Mouse (Mus musculus) adrenal gland, adult 8-10 months (tissue): Measurements from ENCODE around the gene Myo1g. TPM values are rescaled to one million over a fixed set of nuclear protein-coding genes. Genes with fewer than 3 reads are reported as not detected.

Experiments used
- microRNA-seq, 2 experiments: library from miRNA; unstranded; fragments of <30 nt; microRNA quantifications; one replicate each; pipeline ENCODE4 v1.2.0; 2022
- total RNA-seq, 4 experiments: library from RNA; stranded (reverse); gene quantifications; 2 replicates each; pipeline ENCODE4 v1.2.4; 2022

The Myo1g gene
- total RNA-seq, 4 experiments from 2014 or later: 2.1 to 4.8 (median 3.4) TPM

Small RNA genes lying within 50 kb of the gene (microRNA-seq; reads per million reads assigned to microRNA genes)
- gene Gm22123: 0 to 0.18 reads per million in 2 experiments

Other genes with a start within 250 kb of the Myo1g start
- 100 to 1,000 TPM; 116 to 136 (median 128) TPM for gene Tmed4, start 246.1 kb downstream of the Myo1g start, total RNA-seq
- 100 to 1,000 TPM; 373 to 593 (median 476) TPM for gene Ogdh, start 229.3 kb downstream of the Myo1g start, total RNA-seq
- 10 to 100 TPM; 51.9 to 66.8 (median 59.9) TPM for gene Zmiz2, start 131.9 kb downstream of the Myo1g start, total RNA-seq
- gene Ppia, start 105.5 kb downstream of the Myo1g start, total RNA-seq: 1,000 to 10,000 TPM; 1,457 to 1,759 (median 1,529) TPM
- 10 to 100 TPM; 68.9 to 84.3 (median 80.5) TPM for gene H2afv, start 76.5 kb downstream of the Myo1g start, total RNA-seq
- 10 to 100 TPM; 54.2 to 62.0 (median 60.9) TPM for gene Purb, start 45.0 kb downstream of the Myo1g start, total RNA-seq
- gene Ccm2, start 25.9 kb upstream of the Myo1g start, total RNA-seq: 10 to 100 TPM; 35.8 to 40.8 (median 40.5) TPM
- 1 to 10 TPM; 1.2 to 2.8 (median 1.8) TPM for gene Nacad, start 85.1 kb upstream of the Myo1g start, total RNA-seq
- 10 to 100 TPM; 49.3 to 68.1 (median 60.4) TPM for gene Tbrg4, start 105.1 kb upstream of the Myo1g start, total RNA-seq
- not detected for gene Wap, start 117.7 kb upstream of the Myo1g start, total RNA-seq
- 10 to 100 TPM; 15.8 to 20.8 (median 19.9) TPM for gene Ramp3, start 137.6 kb upstream of the Myo1g start, total RNA-seq